Mouse (Mus musculus): ENCODE results near the gene Olfr1303. TPM values are rescaled to one million over a fixed set of nuclear protein-coding genes. Genes with fewer than 3 reads are reported as not detected.

Gene Olfr1303
- total RNA-seq (2021), result not detected
- long read RNA-seq, experiment 1, result 0 reads
- long read RNA-seq, experiment 2, result 0 reads

GRCm38 (mm10) chr2:111820240-111820639 is at the start of gene Olfr1303:
Gene Olfr1303, minus strand, starts transcription at chr2:111820340.
- no peak for DNase-seq

DNA sequence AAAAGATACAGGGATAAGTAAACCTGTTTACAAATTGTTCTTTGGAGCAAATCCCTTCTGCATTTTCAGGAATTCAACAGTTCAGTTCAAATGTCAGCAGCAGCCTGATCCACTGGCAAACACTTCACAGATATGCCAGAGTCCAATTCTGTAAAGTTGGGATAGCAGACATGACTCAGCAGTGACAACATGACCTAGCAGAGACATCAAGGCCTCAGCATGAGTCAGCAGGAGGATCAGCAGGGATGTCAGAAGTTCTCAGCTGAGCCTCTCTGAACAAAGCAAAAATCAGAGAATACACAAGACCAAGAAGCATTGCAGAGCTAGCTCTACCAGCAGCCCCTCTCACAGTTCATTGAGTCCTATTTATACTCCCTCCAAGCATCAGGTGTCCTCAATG is 7.2 kb downstream of the Olfr1303 start:
- no peak for DNase-seq

GRCm38 (mm10) chr2:111777129-111777528 is 43.0 kb downstream of the Olfr1303 start, which contains the start of gene Olfr1302:
Gene Olfr1302, plus strand, starts transcription at chr2:111777429.
- no peak for DNase-seq

Other genes with a start within 250 kb of the Olfr1303 start
- not detected for gene Olfr1297, start 193.8 kb downstream of the Olfr1303 start, total RNA-seq (2021)
- gene Olfr1298, start 171.1 kb downstream of the Olfr1303 start, total RNA-seq (2021), result not detected
- gene Olfr1299, start 158.9 kb downstream of the Olfr1303 start, total RNA-seq (2021), result not detected
- not detected for gene Olfr1301, start 69.3 kb downstream of the Olfr1303 start, total RNA-seq (2021)
- gene Olfr1302, start 42.9 kb downstream of the Olfr1303 start, total RNA-seq (2021), result not detected
- gene Olfr1305, start 56.8 kb upstream of the Olfr1303 start, total RNA-seq (2021), result not detected
- not detected for gene Olfr1306, start 95.9 kb upstream of the Olfr1303 start, total RNA-seq (2021)
- gene Olfr1307, start 129.1 kb upstream of the Olfr1303 start, total RNA-seq (2021), result not detected
- gene Olfr1308, start 144.6 kb upstream of the Olfr1303 start, total RNA-seq (2021), result not detected
- gene Olfr1309, start 169.9 kb upstream of the Olfr1303 start, total RNA-seq (2021), result not detected
- gene Olfr1310, start 192.4 kb upstream of the Olfr1303 start, total RNA-seq (2021), result not detected
- gene Olfr1311, start 204.1 kb upstream of the Olfr1303 start, total RNA-seq (2021), result not detected
- not detected for gene Olfr1312, start 229.9 kb upstream of the Olfr1303 start, total RNA-seq (2021)

Measured in gastrocnemius, postnatal 10 days (tissue).